8 mouse cellular contexts compared by ENCODE assay signal in genomic region chr8:46208354-46208753, GRCm38 (mm10). TPM values are rescaled to one million over a fixed set of nuclear protein-coding genes. Genes with fewer than 3 reads are reported as not detected.
DNase-seq lines count a peak whose midpoint lies in the region; ATAC-seq and TF ChIP-seq lines count a peak whose summit lies in the region.

No protein-coding gene starts in this region.

- DNase-seq in forebrain, embryonic 10.5 days (ENCODE audit: extremely low spot score, low spot score): no peak
- DNase-seq in forebrain, embryonic 11.5 days (ENCODE audit: low spot score): no peak
- peak; percentile 75 for DNase-seq in brain, adult 2 months (ENCODE audit: low read depth, low spot score)
- DNase-seq in forebrain, postnatal 0 days: no peak
- no peak for DNase-seq in hindbrain, embryonic 10.5 days (ENCODE audit: low spot score)
- DNase-seq in lung, postnatal 14 days: peak; percentile 24
- DNase-seq in testis, postnatal 14 days (ENCODE audit: low spot score): peak; percentile 36

- H3K9ac ChIP-seq in forebrain, embryonic 11.5 days (ENCODE audit: low read length): no peak overlapping the region
- H3K9ac ChIP-seq in forebrain, postnatal 0 days: peak overlapping the region; percentile 26; the same call in 1 of the 2 replicates

- H3K4me2 ChIP-seq in forebrain, embryonic 11.5 days (ENCODE audit: low read depth, low read length, severe bottlenecking): no peak overlapping the region
- peak overlapping the region; percentile 84 for H3K4me2 ChIP-seq in forebrain, postnatal 0 days (ENCODE audit: low read depth)

- ATAC-seq in forebrain, embryonic 11.5 days (replicated peaks; ENCODE audit: low FRiP score): no peak
- ATAC-seq in forebrain, postnatal 0 days: no peak
- no peak for ATAC-seq in megakaryocyte progenitor cell, adult 5-6 weeks (replicated peaks; ENCODE audit: poor library complexity)

- no peak overlapping the region for H3K27ac ChIP-seq in forebrain, embryonic 10.5 days
- H3K27ac ChIP-seq in forebrain, embryonic 11.5 days (ENCODE audit: low read depth, low read length): no peak overlapping the region
- no peak overlapping the region for H3K27ac ChIP-seq in forebrain, postnatal 0 days (ENCODE audit: low read depth, low read length)
- no peak overlapping the region for H3K27ac ChIP-seq in hindbrain, embryonic 10.5 days

- peaks cover 6% of the 10 kb centered on the region for H3K27me3 ChIP-seq in forebrain, embryonic 10.5 days (ENCODE audit: poor library complexity, severe bottlenecking)
- no peaks in the 10 kb centered on the region for H3K27me3 ChIP-seq in forebrain, embryonic 11.5 days (ENCODE audit: control insufficient read depth, insufficient read depth, low read length)
- no peaks in the 10 kb centered on the region for H3K27me3 ChIP-seq in forebrain, postnatal 0 days (ENCODE audit: insufficient read depth, low read length)
- peaks cover 10% of the 10 kb centered on the region for H3K27me3 ChIP-seq in hindbrain, embryonic 10.5 days (ENCODE audit: insufficient read depth, poor library complexity, severe bottlenecking)

- TF ChIP-seq CTCF in forebrain, postnatal 0 days (IDR thresholded peaks at IDR 0.05; ENCODE audit: low read depth): no peak

- 93% methylated on average over 12 of the region's 12 CpGs for WGBS in forebrain, embryonic 10.5 days
- 93% methylated on average over 12 of the region's 12 CpGs for WGBS in forebrain, embryonic 11.5 days
- WGBS in forebrain, postnatal 0 days: 41% methylated on average over 12 of the region's 12 CpGs
- 96% methylated on average over 12 of the region's 12 CpGs for WGBS in hindbrain, embryonic 10.5 days

- H3K4me1 ChIP-seq in forebrain, embryonic 10.5 days: peaks cover 45% of the 10 kb centered on the region
- H3K4me1 ChIP-seq in forebrain, embryonic 11.5 days (replicated peaks; ENCODE audit: control insufficient read depth, insufficient read depth, low read length): peaks cover 6% of the 10 kb centered on the region
- peaks cover 15% of the 10 kb centered on the region for H3K4me1 ChIP-seq in forebrain, postnatal 0 days (ENCODE audit: insufficient read depth)
- peaks cover 40% of the 10 kb centered on the region for H3K4me1 ChIP-seq in hindbrain, embryonic 10.5 days (replicated peaks)

- peak overlapping the region; percentile 86 for H3K4me3 ChIP-seq in forebrain, embryonic 10.5 days
- no peak overlapping the region for H3K4me3 ChIP-seq in forebrain, embryonic 11.5 days (ENCODE audit: low read depth, low read length)
- H3K4me3 ChIP-seq in forebrain, postnatal 0 days (ENCODE audit: low read depth, low read length): peak overlapping the region; percentile 69; the same call in 1 of the 2 replicates
- peak overlapping the region; percentile 86; the same call in 1 of the 2 replicates for H3K4me3 ChIP-seq in hindbrain, embryonic 10.5 days

- H3K36me3 ChIP-seq in forebrain, embryonic 10.5 days (replicated peaks): peaks cover 62% of the 10 kb centered on the region
- H3K36me3 ChIP-seq in forebrain, embryonic 11.5 days (ENCODE audit: control insufficient read depth, insufficient read depth, low read length): peaks cover 11% of the 10 kb centered on the region
- peaks cover 52% of the 10 kb centered on the region for H3K36me3 ChIP-seq in forebrain, postnatal 0 days (ENCODE audit: insufficient read depth)
- peaks cover 61% of the 10 kb centered on the region for H3K36me3 ChIP-seq in hindbrain, embryonic 10.5 days

- no peaks in the 10 kb centered on the region for H3K9me3 ChIP-seq in forebrain, embryonic 10.5 days
- H3K9me3 ChIP-seq in forebrain, embryonic 11.5 days (ENCODE audit: control insufficient read depth, low read length): no peaks in the 10 kb centered on the region
- no peaks in the 10 kb centered on the region for H3K9me3 ChIP-seq in forebrain, postnatal 0 days (ENCODE audit: low read length)
- H3K9me3 ChIP-seq in hindbrain, embryonic 10.5 days: no peaks in the 10 kb centered on the region

RNA-seq across cellular contexts. Expression of gene Slc25a4, which starts 2.7 kb away (rescaled TPM):
- polyA plus RNA-seq in forebrain, embryonic 10.5 days (2016; fragmentation: Nextera tagmentation; extraction: Ambion mirVana): 492 and 499 TPM in 2 replicates
- 417 and 429 TPM in 2 replicates for polyA plus RNA-seq in forebrain, embryonic 11.5 days (2014; fragmentation: Nextera tagmentation; extraction: Ambion mirVana)
- 925 and 1,077 TPM in 2 replicates for total RNA-seq in forebrain, postnatal 0 days (2014; rRNA removed)
- polyA plus RNA-seq in forebrain, postnatal 0 days (2015; fragmentation: Nextera tagmentation; extraction: Ambion mirVana): 945 and 997 TPM in 2 replicates
- 504 and 541 TPM in 2 replicates for polyA plus RNA-seq in hindbrain, embryonic 10.5 days (2016; fragmentation: Nextera tagmentation; extraction: Ambion mirVana)
- total RNA-seq in megakaryocyte progenitor cell, adult 5-6 weeks (2015): 87.5 and 94.7 TPM in 2 replicates
- 157 and 166 TPM in 2 replicates for total RNA-seq in megakaryocyte progenitor cell, adult 5-6 weeks (2017)

RNA-seq across cellular contexts. Expression of gene Snx25, which starts 56.4 kb away (rescaled TPM):
- polyA plus RNA-seq in forebrain, embryonic 10.5 days (2016; fragmentation: Nextera tagmentation; extraction: Ambion mirVana): 2.6 and 2.7 TPM in 2 replicates
- 4.2 and 7.5 TPM in 2 replicates for polyA plus RNA-seq in forebrain, embryonic 11.5 days (2014; fragmentation: Nextera tagmentation; extraction: Ambion mirVana)
- 34.9 and 44.7 TPM in 2 replicates for total RNA-seq in forebrain, postnatal 0 days (2014; rRNA removed)
- 7.5 and 7.7 TPM in 2 replicates for polyA plus RNA-seq in forebrain, postnatal 0 days (2015; fragmentation: Nextera tagmentation; extraction: Ambion mirVana)
- 2.9 and 4.1 TPM in 2 replicates for polyA plus RNA-seq in hindbrain, embryonic 10.5 days (2016; fragmentation: Nextera tagmentation; extraction: Ambion mirVana)
- 11.7 and 11.9 TPM in 2 replicates for total RNA-seq in megakaryocyte progenitor cell, adult 5-6 weeks (2015)
- total RNA-seq in megakaryocyte progenitor cell, adult 5-6 weeks (2017): 8.9 and 9.7 TPM in 2 replicates

RNA-seq across cellular contexts. Expression of gene Cfap97, which starts 56.8 kb away (rescaled TPM):
- polyA plus RNA-seq in forebrain, embryonic 10.5 days (2016; fragmentation: Nextera tagmentation; extraction: Ambion mirVana): 18.1 and 19.4 TPM in 2 replicates
- 15.6 and 15.9 TPM in 2 replicates for polyA plus RNA-seq in forebrain, embryonic 11.5 days (2014; fragmentation: Nextera tagmentation; extraction: Ambion mirVana)
- 17.5 and 24.4 TPM in 2 replicates for total RNA-seq in forebrain, postnatal 0 days (2014; rRNA removed)
- polyA plus RNA-seq in forebrain, postnatal 0 days (2015; fragmentation: Nextera tagmentation; extraction: Ambion mirVana): 15.4 and 22.1 TPM in 2 replicates
- polyA plus RNA-seq in hindbrain, embryonic 10.5 days (2016; fragmentation: Nextera tagmentation; extraction: Ambion mirVana): 14.9 and 19.8 TPM in 2 replicates
- total RNA-seq in megakaryocyte progenitor cell, adult 5-6 weeks (2015): 31.3 and 31.7 TPM in 2 replicates
- total RNA-seq in megakaryocyte progenitor cell, adult 5-6 weeks (2017): 23.7 and 27.8 TPM in 2 replicates

Comparison
In these comparisons a context has a peak if more than half of its experiments do, and no peak if none do; other contexts are left out.
1. DNase-seq: peak in brain, adult 2 months (single experiment), lung, postnatal 14 days (single experiment) and testis, postnatal 14 days (single experiment); none in forebrain, embryonic 10.5 days (single experiment), forebrain, embryonic 11.5 days (single experiment), forebrain, postnatal 0 days (single experiment) and hindbrain, embryonic 10.5 days (single experiment).